Mouse (Mus musculus) thymus, postnatal 0 days (tissue): Measurements from ENCODE around the gene Rasgef1a. TPM values are rescaled to one million over a fixed set of nuclear protein-coding genes. Genes with fewer than 3 reads are reported as not detected.

ENCODE experiments used
- DNase-seq: peaks from one replicate; pipeline ENCODE4 v3.0.0-alpha.2; 2015; ENCODE audit warnings: low spot score
- polyA plus RNA-seq: library from polyadenylated mRNA; unstranded; fragments of >200 nt; fragmentation: Nextera tagmentation; extraction: Ambion mirVana; gene quantifications from 2 replicates; pipeline ENCODE4 v1.2.1, GENCODE M21; 2015

Gene Rasgef1a
- polyA plus RNA-seq, 1 experiment from 2014 or later: 0.18 TPM

GRCm38 (mm10) chr6:118022898-118023635 is 11.8 kb downstream of the Rasgef1a start:
- DNase-seq: no peak

- DNase-seq: no peak
Observed at GRCm38 (mm10) chr6:118027036-118027435, 15.8 kb downstream of the Rasgef1a start.

GRCm38 (mm10) chr6:118031467-118031866 is 20.2 kb downstream of the Rasgef1a start:
- DNase-seq: no peak

GRCm38 (mm10) chr6:118035639-118036038 is 24.4 kb downstream of the Rasgef1a start:
- DNase-seq: no peak

- no peak for DNase-seq
Observed at GRCm38 (mm10) chr6:118036118-118036805, 25.0 kb downstream of the Rasgef1a start.

GRCm38 (mm10) chr6:118036866-118037265 is 25.6 kb downstream of the Rasgef1a start:
- no peak for DNase-seq

- no peak for DNase-seq
Observed at GRCm38 (mm10) chr6:118045180-118045579, 33.9 kb downstream of the Rasgef1a start.

- DNase-seq: no peak
Observed at GRCm38 (mm10) chr6:118045892-118046291, 34.7 kb downstream of the Rasgef1a start.

GRCm38 (mm10) chr6:118046511-118046910 is 35.3 kb downstream of the Rasgef1a start:
- DNase-seq: no peak

GRCm38 (mm10) chr6:118046924-118047323 is 35.7 kb downstream of the Rasgef1a start:
- DNase-seq: no peak

- no peak for DNase-seq
Observed at GRCm38 (mm10) chr6:118047811-118048505, 36.7 kb downstream of the Rasgef1a start.

GRCm38 (mm10) chr6:118049776-118050175 is 38.5 kb downstream of the Rasgef1a start:
- DNase-seq: no peak

- DNase-seq: no peak
Observed at GRCm38 (mm10) chr6:118051474-118051873, 40.2 kb downstream of the Rasgef1a start.

GRCm38 (mm10) chr6:118055209-118055608 is 44.0 kb downstream of the Rasgef1a start:
- DNase-seq: no peak

- DNase-seq: no peak
Observed at GRCm38 (mm10) chr6:118061266-118061665, 50.0 kb downstream of the Rasgef1a start.

- DNase-seq: no peak
Observed at GRCm38 (mm10) chr6:118063266-118063665, 52.0 kb downstream of the Rasgef1a start.

- DNase-seq: peak; percentile 50
Observed at GRCm38 (mm10) chr6:118064968-118065530, 53.8 kb downstream of the Rasgef1a start.

- DNase-seq: no peak
Observed at GRCm38 (mm10) chr6:118065837-118066198, 54.6 kb downstream of the Rasgef1a start.

GRCm38 (mm10) chr6:118066199-118067081 is 55.2 kb downstream of the Rasgef1a start:
- no peak for DNase-seq

GRCm38 (mm10) chr6:118067720-118068119 is 56.5 kb downstream of the Rasgef1a start:
- DNase-seq: peak; percentile 23
